In genomic region chr1:23282870-23283219, GRCm38 (mm10) we compare ENCODE assay signal across 29 mouse cellular contexts.
DNase-seq lines count a peak whose midpoint lies in the region; ATAC-seq lines count a peak whose summit lies in the region.
"Had no signal": no experiment of that assay in that cellular context is flagged by ENCODE, and none has a peak within 500 bp of the region (broad histone marks: within the 10 kb centered on the region; RNA-seq: fewer than 3 reads in every experiment).

No protein-coding gene starts in this region.

- DNase-seq in heart, adult 11 months, result no peak
- DNase-seq in liver, embryonic 13.5 days, result no peak
- DNase-seq in layer of hippocampus, adult 9-10 months (ENCODE audit: low spot score), result no peak
- no peak for DNase-seq in kidney, postnatal 10 days
- DNase-seq: adrenal gland, adult 8-10 months; cerebellum, adult 8-10 months; cerebellum, postnatal 25 days; gastrocnemius, adult 2 months; gastrocnemius, postnatal 36 days; kidney, adult 9 months; kidney, postnatal 25 days; lung, adult 2 months; lung, postnatal 10 days; right cerebral cortex, postnatal 25 days had no signal

- peak overlapping the region; percentile 8; the same call in 1 of the 2 replicates for H3K4me2 ChIP-seq in heart, embryonic 13.5 days
- peak overlapping the region; percentile 56 for H3K4me2 ChIP-seq in liver, embryonic 13.5 days
- H3K4me2 ChIP-seq: embryonic facial prominence, embryonic 15.5 days; hindbrain, embryonic 12.5 days; limb, embryonic 12.5 days; midbrain, embryonic 15.5 days; neural tube, embryonic 15.5 days; stomach, embryonic 15.5 days had no signal

- H3K4me3 ChIP-seq in heart, embryonic 13.5 days, result no peak overlapping the region
- peak overlapping the region; percentile 23 for H3K4me3 ChIP-seq in liver, embryonic 13.5 days (replicated peaks)
- H3K4me3 ChIP-seq: embryonic facial prominence, embryonic 10.5 days; embryonic facial prominence, embryonic 15.5 days; forebrain, embryonic 10.5 days; gastrocnemius, adult 2 months; hindbrain, embryonic 12.5 days; left cerebral cortex, adult 2 months; limb, embryonic 12.5 days; midbrain, embryonic 15.5 days; neural tube, embryonic 15.5 days; stomach, embryonic 15.5 days had no signal

- 83% methylated on average over 4 of the region's 4 CpGs for WGBS in heart, embryonic 13.5 days
- WGBS in liver, embryonic 13.5 days (ENCODE audit: insufficient replicate concordance), result 72% methylated on average over 4 of the region's 4 CpGs

- ATAC-seq in heart, embryonic 13.5 days (ENCODE audit: extremely low read depth, insufficient number of reproducible peaks, low FRiP score, low TSS enrichment), result no peak
- ATAC-seq in erythroblast, adult 5-6 weeks (replicated peaks; ENCODE audit: low FRiP score, poor library complexity, severe bottlenecking), result peak; percentile 60
- ATAC-seq in liver, embryonic 13.5 days (ENCODE audit: low read depth), result peak; percentile 5
- ATAC-seq in megakaryocyte-erythroid progenitor cell, adult 5-6 weeks (replicated peaks; ENCODE audit: low FRiP score, low TSS enrichment, poor library complexity, severe bottlenecking), result peak; percentile 16; the same call in 1 of the 2 replicates
- ATAC-seq: CD4-positive, CD25-positive, alpha-beta regulatory T cell, adult 4 months; forebrain, embryonic 16.5 days; midbrain, embryonic 15.5 days had no signal

- H3K9me3 ChIP-seq in heart, embryonic 13.5 days, result no peaks in the 10 kb centered on the region
- no peaks in the 10 kb centered on the region for H3K9me3 ChIP-seq in liver, embryonic 13.5 days (replicated peaks)
- H3K9me3 ChIP-seq: embryonic facial prominence, embryonic 10.5 days; embryonic facial prominence, embryonic 15.5 days; forebrain, embryonic 10.5 days; hindbrain, embryonic 12.5 days; limb, embryonic 12.5 days; midbrain, embryonic 15.5 days; neural tube, embryonic 15.5 days; stomach, embryonic 15.5 days had no signal

- no peaks in the 10 kb centered on the region for H3K27me3 ChIP-seq in heart, embryonic 13.5 days (replicated peaks)
- no peaks in the 10 kb centered on the region for H3K27me3 ChIP-seq in liver, embryonic 13.5 days
- H3K27me3 ChIP-seq: embryonic facial prominence, embryonic 15.5 days; hindbrain, embryonic 12.5 days; limb, embryonic 12.5 days; midbrain, embryonic 15.5 days; neural tube, embryonic 15.5 days; stomach, embryonic 15.5 days had no signal

- H3K9ac ChIP-seq in heart, embryonic 13.5 days, result no peak overlapping the region
- H3K9ac ChIP-seq in liver, embryonic 13.5 days, result peak overlapping the region; percentile 67
- H3K9ac ChIP-seq: embryonic facial prominence, embryonic 15.5 days; hindbrain, embryonic 12.5 days; limb, embryonic 12.5 days; midbrain, embryonic 15.5 days; neural tube, embryonic 15.5 days; stomach, embryonic 15.5 days had no signal

- peak overlapping the region; percentile 43 for H3K27ac ChIP-seq in heart, embryonic 13.5 days (replicated peaks)
- peak overlapping the region; percentile 97 for H3K27ac ChIP-seq in liver, embryonic 13.5 days
- H3K27ac ChIP-seq: embryonic facial prominence, embryonic 10.5 days; embryonic facial prominence, embryonic 15.5 days; forebrain, embryonic 10.5 days; gastrocnemius, adult 2 months; hindbrain, embryonic 12.5 days; left cerebral cortex, adult 2 months; limb, embryonic 12.5 days; macrophage; midbrain, embryonic 15.5 days; neural tube, embryonic 15.5 days; stomach, embryonic 15.5 days had no signal

- peaks cover 43% of the 10 kb centered on the region for H3K36me3 ChIP-seq in heart, embryonic 13.5 days
- H3K36me3 ChIP-seq in liver, embryonic 13.5 days, result peaks cover 17% of the 10 kb centered on the region; the same call in 1 of the 2 replicates
- H3K36me3 ChIP-seq: embryonic facial prominence, embryonic 15.5 days; limb, embryonic 12.5 days; midbrain, embryonic 15.5 days; stomach, embryonic 15.5 days had no signal

- peaks cover 44% of the 10 kb centered on the region for H3K4me1 ChIP-seq in heart, embryonic 13.5 days
- peaks cover 50% of the 10 kb centered on the region for H3K4me1 ChIP-seq in liver, embryonic 13.5 days (replicated peaks)
- H3K4me1 ChIP-seq: embryonic facial prominence, embryonic 10.5 days; embryonic facial prominence, embryonic 15.5 days; forebrain, embryonic 10.5 days; hindbrain, embryonic 12.5 days; limb, embryonic 12.5 days; midbrain, embryonic 15.5 days; neural tube, embryonic 15.5 days; stomach, embryonic 15.5 days had no signal
